Mouse (Mus musculus): ENCODE measurements around the gene Ppm1e. TPM values are rescaled to one million over a fixed set of nuclear protein-coding genes. Genes with fewer than 3 reads are reported as not detected.

Ppm1e gene
- polyA plus RNA-seq, 1 experiment from 2014 or later, result 5.8 TPM

Other genes starting within 250 kb of the Ppm1e start
- 103 and 111 TPM in 2 replicates for gene Ska2, start 249.8 kb downstream of the Ppm1e start, polyA plus RNA-seq (2016; fragmentation: Nextera tagmentation; extraction: Ambion mirVana)
- gene Trim37, start 231.9 kb downstream of the Ppm1e start, polyA plus RNA-seq (2016; fragmentation: Nextera tagmentation; extraction: Ambion mirVana), result 74.4 and 81.1 TPM in 2 replicates
- 13.1 and 15.1 TPM in 2 replicates for gene Rad51c, start 45.9 kb upstream of the Ppm1e start, polyA plus RNA-seq (2016; fragmentation: Nextera tagmentation; extraction: Ambion mirVana)
- gene Tex14, start 46.0 kb upstream of the Ppm1e start, polyA plus RNA-seq (2016; fragmentation: Nextera tagmentation; extraction: Ambion mirVana), result 0.37 TPM in 1 of 2 replicates, not detected in the other
- not detected in 2 replicates for gene Gm11492, start 207.6 kb upstream of the Ppm1e start, polyA plus RNA-seq (2016; fragmentation: Nextera tagmentation; extraction: Ambion mirVana)
- 10.7 and 11.3 TPM in 2 replicates for gene Sept4, start 209.9 kb upstream of the Ppm1e start, polyA plus RNA-seq (2016; fragmentation: Nextera tagmentation; extraction: Ambion mirVana)
- 63.5 and 69.8 TPM in 2 replicates for gene Mtmr4, start 233.1 kb upstream of the Ppm1e start, polyA plus RNA-seq (2016; fragmentation: Nextera tagmentation; extraction: Ambion mirVana)

Data from midbrain, embryonic 10.5 days (tissue).